Mouse (Mus musculus) embryonic facial prominence, embryonic 14.5 days (tissue): ENCODE data around the gene Pcna. TPM values are rescaled to one million over a fixed set of nuclear protein-coding genes. Genes with fewer than 3 reads are reported as not detected.

Source experiments
- ATAC-seq: fragments of 200-750 bp; cut with Nextera tagmentation; 2 replicates; pipeline ENCODE4 v1.8.0; 2017; ENCODE audit warnings: low read depth, moderate number of reproducible peaks, moderate TSS enrichment
- DNase-seq: peaks from one replicate; pipeline ENCODE4 v3.0.0-alpha.2; 2015; ENCODE audit warnings: low spot score
- H3K27ac ChIP-seq: fragments of 300-500 bp; sonication (generic); replicated peaks from 2 replicates; pipeline ENCODE4 v1.5.1; 2014; ENCODE audit warnings: low read depth, mild to moderate bottlenecking, low read length, moderate library complexity
- H3K27me3 ChIP-seq: fragments of 300-500 bp; sonication (generic); replicated peaks from 2 replicates; pipeline ENCODE4 v1.6.1; 2014; ENCODE audit warnings: low read length; ENCODE audit not compliant: control insufficient read depth, insufficient read depth
- H3K36me3 ChIP-seq: fragments of 300-500 bp; sonication (generic); 2 replicates; pipeline ENCODE4 v1.6.1; 2014; ENCODE audit warnings: low read length, mixed read lengths; ENCODE audit not compliant: control insufficient read depth, insufficient read depth
- H3K4me1 ChIP-seq: fragments of 300-500 bp; sonication (generic); 2 replicates; pipeline ENCODE4 v1.6.1; 2014; ENCODE audit warnings: antibody characterized with exemption, low read length; ENCODE audit not compliant: control insufficient read depth, insufficient read depth
- H3K4me2 ChIP-seq: fragments of 300-500 bp; sonication (generic); 2 replicates; pipeline ENCODE4 v1.6.1; 2014; ENCODE audit warnings: low read depth, mild to moderate bottlenecking, low read length, moderate library complexity, mixed read lengths
- H3K4me3 ChIP-seq: fragments of 300-500 bp; sonication (generic); 2 replicates; pipeline ENCODE4 v1.5.1; 2014; ENCODE audit warnings: low read depth, mild to moderate bottlenecking, low read length
- H3K9ac ChIP-seq: fragments of 300-500 bp; sonication (generic); 2 replicates; pipeline ENCODE4 v1.6.1; 2014; ENCODE audit warnings: low read depth, mild to moderate bottlenecking, low read length, moderate library complexity, mixed read lengths
- H3K9me3 ChIP-seq: fragments of 300-500 bp; sonication (generic); 2 replicates; pipeline ENCODE4 v1.6.1; 2016; ENCODE audit warnings: low read length; ENCODE audit not compliant: control insufficient read depth
- WGBS: fragments of 180-500 bp; shearing (Covaris S2); extraction: QIAGEN DNeasy Blood & Tissue Kit; methylation state at CpG from one replicate; pipeline ENCODE4 v1.1.7; 2014; 5-methylcytosine and 5-hydroxymethylcytosine counted together
- polyA plus RNA-seq: library from polyadenylated mRNA; unstranded; fragments of >200 nt; fragmentation: Nextera tagmentation; extraction: Ambion mirVana; gene quantifications from 2 replicates; pipeline ENCODE4 v1.2.1, GENCODE M21; 2014

Pcna gene
- polyA plus RNA-seq, 1 experiment from 2014 or later: 222 TPM

DNA sequence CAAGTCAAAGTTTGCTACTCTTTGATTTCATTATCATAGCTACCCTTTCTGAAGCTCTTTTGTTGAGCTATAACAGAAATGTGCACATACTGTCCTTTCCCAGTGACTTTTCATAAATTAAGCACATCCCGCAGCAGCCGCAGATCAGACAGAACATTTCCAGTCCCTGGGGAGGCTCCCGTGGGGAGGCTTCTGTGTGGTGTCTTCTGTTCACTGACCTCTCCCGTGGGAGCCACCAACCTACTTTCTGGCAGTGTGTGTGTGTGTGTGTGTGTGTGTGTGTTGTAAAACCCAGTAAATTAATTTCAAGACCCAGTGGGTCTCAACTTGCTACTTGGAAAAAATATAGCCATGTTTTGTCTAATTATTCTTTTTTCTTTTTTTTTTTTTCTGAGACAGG is 26.9 kb upstream of the Pcna start:
- Histone ChIP-seq H3K9me3 (no peaks in the 10 kb centered on the region), H3K4me2 (no peak overlapping the region), H3K4me1 (peaks cover 22% of the 10 kb centered on the region), H3K36me3 (0 out of 2 replicates have a peak, but pooled peaks cover 4% of the 10 kb centered on the region), H3K27ac (no peak overlapping the region), H3K9ac (no peak overlapping the region), H3K27me3 (no peaks in the 10 kb centered on the region), H3K4me3 (no peak overlapping the region)
- 60% methylated on average over 4 of the region's 4 CpGs for WGBS
- no peak for ATAC-seq
- DNase-seq: no peak

- no peak overlapping the region for H3K27ac ChIP-seq
- 0 out of 2 replicates have a peak, but pooled peaks cover 4% of the 10 kb centered on the region for H3K36me3 ChIP-seq
- no peak overlapping the region for H3K4me2 ChIP-seq
- no peak overlapping the region for H3K9ac ChIP-seq
- H3K4me3 ChIP-seq: no peak overlapping the region
- DNase-seq (no peak), ATAC-seq (no peak)
- 68% methylated on average over 3 of the region's 3 CpGs for WGBS
- H3K4me1 ChIP-seq: peaks cover 20% of the 10 kb centered on the region
- H3K9me3 ChIP-seq: no peaks in the 10 kb centered on the region
- H3K27me3 ChIP-seq: no peaks in the 10 kb centered on the region
Observed at GRCm38 (mm10) chr2:132279336-132279882, 26.3 kb upstream of the Pcna start.

DNA sequence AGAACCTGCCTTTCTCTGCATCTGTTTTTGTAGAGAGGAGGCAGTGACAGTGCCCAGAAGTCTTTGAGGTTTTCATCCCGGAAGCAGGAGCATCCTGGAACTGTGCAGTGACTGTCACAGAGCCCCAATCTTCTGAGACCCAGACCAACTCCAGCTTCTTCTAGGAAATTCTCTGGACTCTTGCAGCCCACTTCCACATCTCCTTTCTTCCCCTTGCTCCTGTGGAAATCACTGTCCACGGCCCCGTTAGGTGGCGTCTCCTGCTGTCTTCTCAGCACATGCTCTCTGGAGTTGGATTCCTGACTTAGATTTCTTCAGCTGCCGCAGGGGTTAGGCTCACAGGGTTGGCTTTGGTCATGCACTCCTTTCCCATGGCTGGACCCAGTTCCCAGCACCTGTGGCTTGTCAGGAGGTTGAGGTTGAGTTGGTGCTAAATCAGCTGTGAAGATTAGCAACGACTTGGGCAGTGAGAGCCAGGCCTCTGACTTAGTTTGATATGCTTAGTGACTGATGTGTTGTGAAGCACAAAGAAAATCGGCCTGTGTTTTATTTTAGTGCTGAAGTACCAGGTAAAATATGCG is 25.2 kb upstream of the Pcna start:
- H3K36me3 ChIP-seq: 0 out of 2 replicates have a peak, but pooled peaks cover 4% of the 10 kb centered on the region
- DNase-seq (no peak), ATAC-seq (no peak)
- H3K4me1 ChIP-seq: peaks cover 16% of the 10 kb centered on the region
- no peaks in the 10 kb centered on the region for H3K27me3 ChIP-seq
- no peak overlapping the region for H3K27ac ChIP-seq
- H3K4me3 ChIP-seq: no peak overlapping the region
- no peak overlapping the region for H3K9ac ChIP-seq
- H3K4me2 ChIP-seq: no peak overlapping the region
- 71% methylated on average over 8 of the region's 8 CpGs for WGBS
- no peaks in the 10 kb centered on the region for H3K9me3 ChIP-seq

DNA sequence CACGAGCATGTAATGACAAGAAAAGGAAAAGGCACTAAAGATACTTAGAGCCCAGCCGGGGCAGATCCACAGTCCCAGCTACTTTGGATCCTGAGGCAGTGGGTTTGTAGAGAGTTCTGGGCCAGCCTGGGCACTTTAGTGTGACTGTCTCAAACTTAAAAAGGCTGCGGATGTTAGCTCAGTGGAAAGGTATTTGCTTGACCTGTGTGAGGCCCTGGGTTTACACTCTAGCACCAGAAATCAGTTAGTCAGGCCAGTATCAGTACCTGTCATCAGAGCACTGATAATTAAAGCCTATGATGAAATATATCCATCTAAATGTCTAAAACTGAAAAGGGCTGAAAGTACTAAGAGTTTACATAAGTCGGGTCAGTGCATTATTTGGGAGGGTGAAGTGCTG is 23.1 kb upstream of the Pcna start:
- Histone ChIP-seq H3K27ac (no peak overlapping the region), H3K4me2 (no peak overlapping the region), H3K9me3 (no peaks in the 10 kb centered on the region), H3K36me3 (0 out of 2 replicates have a peak, but pooled peaks cover 4% of the 10 kb centered on the region), H3K4me1 (no peaks in the 10 kb centered on the region), H3K4me3 (no peak overlapping the region), H3K9ac (no peak overlapping the region), H3K27me3 (no peaks in the 10 kb centered on the region)
- DNase-seq (no peak), ATAC-seq (no peak)
- 69% methylated on average over 4 of the region's 4 CpGs for WGBS

- 76% methylated on average over 4 of the region's 4 CpGs for WGBS
- Histone ChIP-seq H3K36me3 (0 out of 2 replicates have a peak, but pooled peaks cover under 1% of the 10 kb centered on the region), H3K4me1 (no peaks in the 10 kb centered on the region), H3K4me2 (no peak overlapping the region), H3K4me3 (no peak overlapping the region), H3K27me3 (no peaks in the 10 kb centered on the region), H3K9ac (no peak overlapping the region), H3K9me3 (no peaks in the 10 kb centered on the region), H3K27ac (no peak overlapping the region)
- no peak for ATAC-seq
- DNase-seq: no peak
Observed at GRCm38 (mm10) chr2:132275527-132275926, 22.4 kb upstream of the Pcna start.

GRCm38 (mm10) chr2:132272694-132273389 is 19.7 kb upstream of the Pcna start:
- Histone ChIP-seq H3K36me3 (no peaks in the 10 kb centered on the region), H3K27me3 (no peaks in the 10 kb centered on the region), H3K9me3 (no peaks in the 10 kb centered on the region), H3K4me2 (no peak overlapping the region), H3K27ac (no peak overlapping the region), H3K4me3 (no peak overlapping the region), H3K9ac (no peak overlapping the region), H3K4me1 (no peaks in the 10 kb centered on the region)
- ATAC-seq: no peak
- 46% methylated on average over 6 of the region's 6 CpGs for WGBS
- DNase-seq: no peak

- Histone ChIP-seq H3K4me2 (no peak overlapping the region), H3K9me3 (no peaks in the 10 kb centered on the region), H3K4me1 (no peaks in the 10 kb centered on the region), H3K4me3 (no peak overlapping the region), H3K36me3 (no peaks in the 10 kb centered on the region), H3K27ac (no peak overlapping the region), H3K27me3 (no peaks in the 10 kb centered on the region), H3K9ac (no peak overlapping the region)
- WGBS: 79% methylated on average over 2 of the region's 2 CpGs
- DNase-seq (no peak), ATAC-seq (no peak)
Observed at GRCm38 (mm10) chr2:132270331-132270951, 17.3 kb upstream of the Pcna start.

DNA sequence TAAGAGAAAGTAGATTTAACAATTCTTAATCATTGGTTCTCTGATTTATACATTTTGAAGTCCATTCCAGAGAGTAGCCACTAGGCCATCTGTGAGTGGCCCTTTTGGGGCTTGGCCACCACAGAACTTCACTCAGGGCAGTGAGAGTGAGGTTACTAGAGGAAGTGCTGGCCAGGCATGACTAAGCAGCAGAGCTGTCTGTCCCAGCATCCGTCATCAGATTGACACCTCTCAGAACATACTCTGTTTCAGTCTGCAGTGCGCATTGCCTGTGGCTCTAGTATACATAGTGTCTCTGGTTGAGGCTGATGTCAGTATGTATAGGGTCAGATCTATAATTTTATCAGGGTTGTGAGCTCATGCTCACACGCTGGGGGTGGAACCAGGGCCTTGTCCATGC is 16.1 kb upstream of the Pcna start:
- H3K27me3 ChIP-seq: no peaks in the 10 kb centered on the region
- H3K4me2 ChIP-seq: no peak overlapping the region
- WGBS: 84% methylated on average over 3 of the region's 3 CpGs
- no peak overlapping the region for H3K4me3 ChIP-seq
- H3K27ac ChIP-seq: no peak overlapping the region
- DNase-seq (no peak), ATAC-seq (no peak)
- H3K9me3 ChIP-seq: no peaks in the 10 kb centered on the region
- H3K9ac ChIP-seq: no peak overlapping the region
- peaks cover 7% of the 10 kb centered on the region for H3K4me1 ChIP-seq
- no peaks in the 10 kb centered on the region for H3K36me3 ChIP-seq
